Comparison of ENCODE assay signal across 24 mouse cellular contexts in genomic region chr4:46811165-46811564, GRCm38 (mm10).
"Had no signal": no experiment of that assay in that cellular context is flagged by ENCODE, and none has a peak within 500 bp of the region (broad histone marks: within the 10 kb centered on the region; RNA-seq: fewer than 3 reads in every experiment).

No protein-coding gene starts in this region.

- ATAC-seq: liver, embryonic 12.5 days had no signal

- H3K4me2 ChIP-seq: limb, embryonic 13.5 days; liver, embryonic 12.5 days; liver, embryonic 15.5 days; lung, embryonic 15.5 days; midbrain, embryonic 11.5 days; neural tube, embryonic 12.5 days; neural tube, embryonic 15.5 days had no signal

- H3K36me3 ChIP-seq: limb, embryonic 10.5 days; limb, embryonic 13.5 days; liver, embryonic 12.5 days; liver, embryonic 15.5 days; lung, embryonic 15.5 days; neural tube, embryonic 12.5 days had no signal

- H3K27me3 ChIP-seq: limb, embryonic 13.5 days; lung, embryonic 15.5 days; neural tube, embryonic 12.5 days; neural tube, embryonic 15.5 days had no signal

- H3K9ac ChIP-seq: limb, embryonic 13.5 days; liver, embryonic 12.5 days; liver, embryonic 15.5 days; lung, embryonic 15.5 days; neural tube, embryonic 12.5 days; neural tube, embryonic 15.5 days had no signal

- H3K9me3 ChIP-seq: limb, embryonic 10.5 days; limb, embryonic 13.5 days; liver, embryonic 12.5 days; liver, embryonic 15.5 days; lung, embryonic 15.5 days; megakaryocyte, embryonic 14.5 days; neural tube, embryonic 12.5 days; neural tube, embryonic 15.5 days had no signal

- H3K4me1 ChIP-seq: limb, embryonic 10.5 days; limb, embryonic 13.5 days; liver, embryonic 12.5 days; liver, embryonic 15.5 days; lung, embryonic 15.5 days; neural tube, embryonic 12.5 days; neural tube, embryonic 15.5 days had no signal

- H3K27ac ChIP-seq: kidney, postnatal 0 days; limb, embryonic 10.5 days; limb, embryonic 13.5 days; liver, embryonic 12.5 days; liver, embryonic 15.5 days; lung, embryonic 15.5 days; neural tube, embryonic 12.5 days; neural tube, embryonic 15.5 days; stomach, postnatal 0 days had no signal

- DNase-seq: kidney, postnatal 36 days; layer of hippocampus, postnatal 36 days; liver; lung, adult 18-20 months; lung, postnatal 10 days; lung, postnatal 36 days; midbrain, embryonic 14.5 days; right cerebral cortex, adult 18-20 months; right cerebral cortex, postnatal 14 days; right cerebral cortex, postnatal 4 days; thymus, adult 2 months; thymus, postnatal 14 days; thymus, postnatal 4 days had no signal

- H3K4me3 ChIP-seq: limb, embryonic 10.5 days; limb, embryonic 13.5 days; liver, embryonic 12.5 days; liver, embryonic 15.5 days; lung, embryonic 15.5 days; megakaryocyte, embryonic 14.5 days; neural tube, embryonic 12.5 days; neural tube, embryonic 15.5 days had no signal
